In the genomic region with DNA sequence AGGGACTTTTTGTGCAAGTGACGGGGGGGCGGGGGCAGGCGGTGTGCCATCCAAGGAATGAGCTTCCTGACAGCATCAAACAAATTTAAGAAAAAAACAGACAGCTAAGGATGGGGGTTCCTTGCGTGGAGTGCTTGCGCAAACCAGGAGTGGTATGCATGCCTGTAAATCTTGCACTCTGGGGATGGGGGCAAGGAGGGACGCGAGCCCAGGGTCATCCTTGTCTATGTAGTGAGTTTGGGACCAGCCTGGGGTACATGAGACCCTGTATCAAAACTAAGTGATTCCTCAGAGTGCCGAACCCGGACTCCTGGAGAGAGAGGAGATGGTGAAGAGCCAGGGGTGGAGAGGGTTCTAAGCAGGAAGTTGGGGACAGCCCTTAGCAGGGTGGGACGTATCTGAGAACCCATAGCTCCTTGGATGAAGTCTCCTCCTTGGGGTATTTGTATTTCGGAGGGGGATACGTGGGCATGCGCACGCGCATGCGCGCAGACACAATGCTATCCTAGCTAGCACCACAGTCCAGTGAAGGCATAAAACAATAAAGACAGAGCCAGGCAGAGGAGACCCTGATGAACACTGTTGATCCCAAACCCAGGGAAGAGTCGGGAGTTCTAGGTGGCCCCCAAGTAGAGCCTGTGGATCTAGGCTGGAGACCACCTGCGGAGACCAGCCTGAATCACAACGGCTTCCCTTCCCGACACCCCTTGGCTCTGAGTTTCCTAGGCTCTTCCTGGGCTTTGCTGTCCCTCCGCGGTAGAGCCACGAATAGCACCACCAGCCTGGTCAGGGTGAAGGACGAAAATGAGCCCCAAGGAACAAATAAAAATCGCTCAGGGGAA, we compare ENCODE assay signal across 14 mouse cellular contexts. TPM values are rescaled to one million over a fixed set of nuclear protein-coding genes. Genes with fewer than 3 reads are reported as not detected.
A peak's percentile ranks its signal among the peaks of the same experiment; 100 is the strongest.
DNase-seq lines count a peak whose midpoint lies in the region; ATAC-seq and TF ChIP-seq lines count a peak whose summit lies in the region.
"Had no signal": no experiment of that assay in that cellular context is flagged by ENCODE, and none has a peak within 500 bp of the region (broad histone marks: within the 10 kb centered on the region; RNA-seq: fewer than 3 reads in every experiment).

No protein-coding gene starts in this region.

- H3K4me3 ChIP-seq in embryonic facial prominence, embryonic 11.5 days (ENCODE audit: low read depth, low read length): no peak overlapping the region
- H3K4me3 ChIP-seq in embryonic facial prominence, embryonic 10.5 days: no peak overlapping the region; the same call in 1 of the 2 replicates
- H3K4me3 ChIP-seq in kidney, embryonic 15.5 days (replicated peaks): peak overlapping the region; percentile 7; the same call in 1 of the 2 replicates
- peak overlapping the region; percentile 61 for H3K4me3 ChIP-seq in testis, adult 2 months (ENCODE audit: control insufficient read depth, low read depth, low read length)
- no peak overlapping the region for H3K4me3 ChIP-seq in neural tube, embryonic 15.5 days (replicated peaks)
- H3K4me3 ChIP-seq: embryonic facial prominence, embryonic 15.5 days; left cerebral cortex, adult 2 months; myocyte had no signal

- peak; percentile 12; the same call in 1 of the 2 replicates for TF ChIP-seq CTCF in testis, adult 2 months (IDR thresholded peaks at IDR 0.05; ENCODE audit: control insufficient read depth, insufficient read depth, insufficient replicate concordance, low read depth, low read length)

- no peaks in the 10 kb centered on the region for H3K27me3 ChIP-seq in embryonic facial prominence, embryonic 11.5 days (ENCODE audit: control insufficient read depth, insufficient read depth, low read length)
- H3K27me3 ChIP-seq in embryonic facial prominence, embryonic 10.5 days (replicated peaks; ENCODE audit: low read depth, poor library complexity, severe bottlenecking): peaks cover 4% of the 10 kb centered on the region; the same call in 1 of the 2 replicates
- H3K27me3 ChIP-seq in kidney, embryonic 15.5 days: no peaks in the 10 kb centered on the region
- no peaks in the 10 kb centered on the region for H3K27me3 ChIP-seq in testis, adult 2 months (ENCODE audit: control insufficient read depth, insufficient read depth, low read length)
- H3K27me3 ChIP-seq in neural tube, embryonic 15.5 days (replicated peaks): no peaks in the 10 kb centered on the region
- H3K27me3 ChIP-seq: embryonic facial prominence, embryonic 15.5 days had no signal

- no peaks in the 10 kb centered on the region for H3K9me3 ChIP-seq in embryonic facial prominence, embryonic 11.5 days (replicated peaks; ENCODE audit: control insufficient read depth, low read length)
- 0 out of 2 replicates have a peak, but pooled peaks cover 3% of the 10 kb centered on the region for H3K9me3 ChIP-seq in embryonic facial prominence, embryonic 10.5 days
- 0 out of 2 replicates have a peak, but pooled peaks cover 3% of the 10 kb centered on the region for H3K9me3 ChIP-seq in kidney, embryonic 15.5 days (replicated peaks)
- no peaks in the 10 kb centered on the region for H3K9me3 ChIP-seq in neural tube, embryonic 15.5 days (replicated peaks)
- H3K9me3 ChIP-seq: embryonic facial prominence, embryonic 15.5 days had no signal

- TF ChIP-seq POLR2A in testis, adult 2 months (IDR thresholded peaks at IDR 0.05; ENCODE audit: control insufficient read depth, low read depth, low read length): no peak

- no peak overlapping the region for H3K9ac ChIP-seq in embryonic facial prominence, embryonic 11.5 days (replicated peaks; ENCODE audit: low read length)
- no peak overlapping the region for H3K9ac ChIP-seq in kidney, embryonic 15.5 days
- no peak overlapping the region for H3K9ac ChIP-seq in neural tube, embryonic 15.5 days (replicated peaks)
- H3K9ac ChIP-seq: embryonic facial prominence, embryonic 15.5 days had no signal

- no peak for DNase-seq in embryonic facial prominence, embryonic 11.5 days (ENCODE audit: low spot score)
- no peak for DNase-seq in embryonic facial prominence, embryonic 10.5 days (ENCODE audit: low spot score)
- no peak for DNase-seq in kidney, postnatal 36 days
- no peak for DNase-seq in testis, postnatal 10 days (ENCODE audit: low spot score)
- DNase-seq in left cerebral cortex, adult 11 months (ENCODE audit: low spot score): no peak
- DNase-seq: cerebellum, adult 9-11 months; kidney, adult 18-20 months; lung, postnatal 14 days had no signal

- no peaks in the 10 kb centered on the region for H3K4me1 ChIP-seq in embryonic facial prominence, embryonic 11.5 days (ENCODE audit: control insufficient read depth, insufficient read depth, low read length)
- peaks cover 9% of the 10 kb centered on the region for H3K4me1 ChIP-seq in embryonic facial prominence, embryonic 10.5 days
- H3K4me1 ChIP-seq in kidney, embryonic 15.5 days: 0 out of 2 replicates have a peak, but pooled peaks cover 5% of the 10 kb centered on the region
- H3K4me1 ChIP-seq in testis, adult 2 months (ENCODE audit: control insufficient read depth, insufficient read depth, low read length): peaks cover 12% of the 10 kb centered on the region
- no peaks in the 10 kb centered on the region for H3K4me1 ChIP-seq in neural tube, embryonic 15.5 days

- no peaks in the 10 kb centered on the region for H3K36me3 ChIP-seq in embryonic facial prominence, embryonic 11.5 days (replicated peaks; ENCODE audit: control insufficient read depth, insufficient read depth, low read depth, low read length)
- H3K36me3 ChIP-seq in embryonic facial prominence, embryonic 10.5 days (replicated peaks): no peaks in the 10 kb centered on the region
- H3K36me3 ChIP-seq in kidney, embryonic 15.5 days: no peaks in the 10 kb centered on the region
- H3K36me3 ChIP-seq in testis, adult 2 months (ENCODE audit: control insufficient read depth, insufficient read depth, low read length): no peaks in the 10 kb centered on the region
- no peaks in the 10 kb centered on the region for H3K36me3 ChIP-seq in neural tube, embryonic 15.5 days
- H3K36me3 ChIP-seq: embryonic facial prominence, embryonic 15.5 days had no signal

- no peak overlapping the region for H3K27ac ChIP-seq in embryonic facial prominence, embryonic 11.5 days (replicated peaks; ENCODE audit: low read depth, low read length)
- H3K27ac ChIP-seq in embryonic facial prominence, embryonic 10.5 days (replicated peaks): no peak overlapping the region
- no peak overlapping the region for H3K27ac ChIP-seq in kidney, embryonic 15.5 days
- no peak overlapping the region for H3K27ac ChIP-seq in testis, adult 2 months (ENCODE audit: control insufficient read depth, insufficient read depth, low read depth, low read length)
- no peak overlapping the region for H3K27ac ChIP-seq in neural tube, embryonic 15.5 days (replicated peaks)
- H3K27ac ChIP-seq: embryonic facial prominence, embryonic 15.5 days; left cerebral cortex, adult 2 months had no signal

- WGBS in embryonic facial prominence, embryonic 11.5 days: 66% methylated on average over 26 of the region's 26 CpGs
- WGBS in embryonic facial prominence, embryonic 10.5 days: 71% methylated on average over 26 of the region's 26 CpGs
- 68% methylated on average over 26 of the region's 26 CpGs for WGBS in kidney, embryonic 15.5 days
- WGBS in neural tube, embryonic 15.5 days: 72% methylated on average over 26 of the region's 26 CpGs

- no peak for ATAC-seq in embryonic facial prominence, embryonic 11.5 days (replicated peaks; ENCODE audit: insufficient number of reproducible peaks, low FRiP score, low TSS enrichment, low read depth)
- no peak for ATAC-seq in kidney, embryonic 15.5 days (replicated peaks; ENCODE audit: low FRiP score)
- ATAC-seq in neural tube, embryonic 15.5 days (ENCODE audit: low FRiP score): no peak

- H3K4me2 ChIP-seq in embryonic facial prominence, embryonic 11.5 days (ENCODE audit: low read depth, low read length): peak overlapping the region; percentile 7; the same call in 1 of the 2 replicates
- peak overlapping the region; percentile 36 for H3K4me2 ChIP-seq in kidney, embryonic 15.5 days
- H3K4me2 ChIP-seq in neural tube, embryonic 15.5 days: peak overlapping the region; percentile 31
- H3K4me2 ChIP-seq: embryonic facial prominence, embryonic 15.5 days had no signal

RNA-seq across cellular contexts. Expression of gene Myl2, which starts 10.6 kb away (rescaled TPM):
- polyA plus RNA-seq in embryonic facial prominence, embryonic 11.5 days (2014; fragmentation: Nextera tagmentation; extraction: Ambion mirVana): 14.5 and 37.6 TPM in 2 replicates
- 0.57 TPM in 1 of 2 replicates, not detected in the other for polyA plus RNA-seq in embryonic facial prominence, embryonic 10.5 days (2016; fragmentation: Nextera tagmentation; extraction: Ambion mirVana)
- polyA plus RNA-seq in kidney, embryonic 15.5 days (2015; fragmentation: Nextera tagmentation; extraction: Ambion mirVana): 0.78 and 2.3 TPM in 2 replicates
- 1.4 and 1.5 TPM in 2 replicates for polyA plus RNA-seq in testis, adult 2 months (2012; rRNA removed)
- polyA plus RNA-seq in neural tube, embryonic 15.5 days (2015; fragmentation: Nextera tagmentation; extraction: Ambion mirVana): 1.8 and 4.7 TPM in 2 replicates

RNA-seq across cellular contexts. Expression of gene Ccdc63, which starts 29.3 kb away (rescaled TPM):
- not detected in 2 replicates for polyA plus RNA-seq in embryonic facial prominence, embryonic 11.5 days (2014; fragmentation: Nextera tagmentation; extraction: Ambion mirVana)
- polyA plus RNA-seq in embryonic facial prominence, embryonic 10.5 days (2016; fragmentation: Nextera tagmentation; extraction: Ambion mirVana): not detected in 2 replicates
- 0.19 TPM in 1 of 2 replicates, not detected in the other for polyA plus RNA-seq in kidney, embryonic 15.5 days (2015; fragmentation: Nextera tagmentation; extraction: Ambion mirVana)
- polyA plus RNA-seq in testis, adult 2 months (2012; rRNA removed): 288 and 313 TPM in 2 replicates
- 0.44 TPM in 1 of 2 replicates, not detected in the other for polyA plus RNA-seq in neural tube, embryonic 15.5 days (2015; fragmentation: Nextera tagmentation; extraction: Ambion mirVana)
- polyA plus RNA-seq: myocyte had no signal

RNA-seq across cellular contexts. Expression of gene Ppp1cc, which starts 46.8 kb away (rescaled TPM):
- 307 and 311 TPM in 2 replicates for polyA plus RNA-seq in embryonic facial prominence, embryonic 11.5 days (2014; fragmentation: Nextera tagmentation; extraction: Ambion mirVana)
- 296 and 318 TPM in 2 replicates for polyA plus RNA-seq in embryonic facial prominence, embryonic 10.5 days (2016; fragmentation: Nextera tagmentation; extraction: Ambion mirVana)
- polyA plus RNA-seq in kidney, embryonic 15.5 days (2015; fragmentation: Nextera tagmentation; extraction: Ambion mirVana): 257 and 264 TPM in 2 replicates
- polyA plus RNA-seq in testis, adult 2 months (2012; rRNA removed): 524 and 547 TPM in 2 replicates
- polyA plus RNA-seq in neural tube, embryonic 15.5 days (2015; fragmentation: Nextera tagmentation; extraction: Ambion mirVana): 184 and 200 TPM in 2 replicates

Comparison
In these comparisons a context has a peak if more than half of its experiments do, and no peak if none do; other contexts are left out.
1. H3K4me3 ChIP-seq: peak in kidney, embryonic 15.5 days (single experiment) and testis, adult 2 months (single experiment); none in embryonic facial prominence, embryonic 11.5 days (single experiment), embryonic facial prominence, embryonic 10.5 days (single experiment) and neural tube, embryonic 15.5 days (single experiment).
2. RNA of gene Ccdc63, which starts 29.3 kb away (polyA plus RNA-seq): 288 to 313 TPM in testis, adult 2 months; 0.44 TPM in neural tube, embryonic 15.5 days, not detected in embryonic facial prominence, embryonic 10.5 days, 0.19 TPM in kidney, embryonic 15.5 days and not detected in embryonic facial prominence, embryonic 11.5 days; every median in the first group is over 100 times any median in the second.
3. Peak in every context shown above with its lines, with median percentiles within 50 percentile points of each other: H3K4me2 ChIP-seq.